Mouse (Mus musculus): ENCODE measurements around the gene Rprd1b.

DNA sequence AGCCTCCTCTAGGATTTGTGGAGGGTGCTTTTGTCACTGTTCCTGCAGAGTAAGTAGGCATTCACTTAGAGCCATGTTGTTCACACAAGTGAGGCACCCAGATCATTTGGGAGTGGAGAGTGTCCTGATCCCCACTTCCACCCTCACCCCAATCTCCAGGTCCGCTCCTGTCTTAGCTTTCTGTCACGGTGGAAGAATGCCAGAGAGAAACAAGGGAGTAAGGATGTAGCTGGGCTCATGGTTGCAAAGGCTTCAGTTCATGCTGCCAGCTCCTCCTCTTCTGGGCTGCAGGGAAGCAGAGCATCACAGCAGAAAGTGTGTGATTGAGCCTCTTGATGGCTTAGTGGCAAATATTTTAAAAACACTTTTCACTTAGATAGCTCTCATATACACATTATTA lies 12.1 kb downstream of the Rprd1b start:
- no peak for TF ChIP-seq CTCF (IDR thresholded peaks at IDR 0.05; ENCODE audit: low read depth, low read length)
- TF ChIP-seq POLR2A (IDR thresholded peaks at IDR 0.05; ENCODE audit: borderline replicate concordance, low read depth, low read length): no peak
